Mouse (Mus musculus) right cerebral cortex, adult 18-20 months (tissue): ENCODE results near the gene Itga8.

Source experiments
- DNase-seq: peaks from one replicate; pipeline ENCODE4 v3.0.0; 2022; ENCODE audit warnings: mixed read lengths

Itga8 gene

GRCm38 (mm10) chr2:12077266-12077891 lies 224.3 kb downstream of the Itga8 start:
- no peak for DNase-seq

- no peak for DNase-seq
These were observed 235.9 kb downstream of the Itga8 start for GRCm38 (mm10) chr2:12065669-12066399.

- no peak for DNase-seq
These were observed 241.5 kb downstream of the Itga8 start for GRCm38 (mm10) chr2:12060034-12060723.
